Mouse (Mus musculus): ENCODE results near the gene Casp4. TPM values are rescaled to one million over a fixed set of nuclear protein-coding genes. Genes with fewer than 3 reads are reported as not detected.

Gene Casp4
- not detected in 2 replicates for polyA plus RNA-seq (2012; ENCODE audit: insufficient read depth, insufficient read length, low replicate concordance, missing spikeins)

GRCm38 (mm10) chr9:5308561-5308960 lies at the start of gene Casp4:
Casp4 (plus strand) TSS chr9:5308828.
- H3K4me1 ChIP-seq (ENCODE audit: control insufficient read depth, insufficient read depth, low read length), result no peaks in the 10 kb centered on the region
- no peak within 1 kb of the TSS for H3K27ac ChIP-seq (ENCODE audit: insufficient read depth, low read depth, low read length)
- WGBS, result 68% methylated on average over 5 of the region's 5 CpGs
- no peak within 1 kb of the TSS for H3K4me3 ChIP-seq (ENCODE audit: insufficient read depth, low read depth, low read length)
- no peak for TF ChIP-seq CTCF (IDR thresholded peaks at IDR 0.05; ENCODE audit: insufficient read depth, low read depth, low read length)
- TF ChIP-seq POLR2A (IDR thresholded peaks at IDR 0.05; ENCODE audit: insufficient read depth, low read depth, low read length), result no peak

DNA sequence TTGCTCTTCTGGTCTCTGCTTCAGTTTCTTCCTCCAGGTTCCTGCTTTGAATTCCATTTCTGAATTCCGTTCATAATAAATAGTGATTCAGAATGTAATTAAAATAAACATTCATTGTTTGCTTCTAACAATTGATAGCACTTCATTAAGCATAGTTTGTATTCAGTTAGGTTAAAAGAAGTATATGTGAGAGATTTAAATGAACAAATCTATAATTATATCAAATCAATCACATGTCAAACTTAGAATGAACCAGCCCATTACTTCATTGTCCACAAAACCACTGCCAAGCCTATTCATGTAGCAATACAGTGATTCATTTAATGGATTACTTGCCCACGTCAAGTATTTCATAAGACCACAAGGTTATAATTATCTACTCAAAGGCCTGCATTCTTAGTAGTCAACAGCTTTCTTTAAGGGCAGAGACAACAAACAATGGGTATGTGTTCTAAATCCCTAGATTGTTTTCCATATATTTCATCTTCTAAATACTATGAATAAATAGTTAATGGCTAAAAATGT lies 44.6 kb upstream of the Casp4 start:
- no peak for TF ChIP-seq CTCF (IDR thresholded peaks at IDR 0.05; ENCODE audit: insufficient read depth, low read depth, low read length)
- no peak for TF ChIP-seq POLR2A (IDR thresholded peaks at IDR 0.05; ENCODE audit: insufficient read depth, low read depth, low read length)
- WGBS, result 30% methylated on average over 2 of the region's 2 CpGs
- Histone ChIP-seq H3K27ac (ENCODE audit: insufficient read depth, low read depth, low read length) (no peak overlapping the region), H3K4me1 (ENCODE audit: control insufficient read depth, insufficient read depth, low read length) (no peaks in the 10 kb centered on the region), H3K4me3 (ENCODE audit: insufficient read depth, low read depth, low read length) (no peak overlapping the region)

DNA sequence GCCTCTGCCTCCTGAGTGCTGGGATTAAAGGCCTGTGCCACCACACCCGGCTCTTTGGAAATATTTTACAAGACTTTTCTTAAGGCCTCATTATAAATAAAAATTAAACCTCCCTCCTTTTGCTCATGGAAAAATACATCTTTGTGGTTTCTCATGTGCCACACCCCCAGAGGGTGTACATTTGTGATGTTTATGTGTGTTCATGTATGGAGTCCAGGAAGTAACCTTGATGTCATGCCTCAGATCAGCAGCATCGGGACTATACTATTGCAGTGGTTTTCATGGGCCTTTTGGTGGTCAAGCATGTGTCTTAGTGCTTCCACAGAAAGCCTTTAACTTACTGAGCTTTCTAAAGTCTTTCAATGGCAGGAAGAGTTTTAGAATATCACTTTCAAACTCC lies 38.4 kb upstream of the Casp4 start:
- no peak overlapping the region for H3K4me3 ChIP-seq (ENCODE audit: insufficient read depth, low read depth, low read length)
- TF ChIP-seq POLR2A (IDR thresholded peaks at IDR 0.05; ENCODE audit: insufficient read depth, low read depth, low read length) (no peak), CTCF (IDR thresholded peaks at IDR 0.05; ENCODE audit: insufficient read depth, low read depth, low read length) (no peak)
- no peaks in the 10 kb centered on the region for H3K4me1 ChIP-seq (ENCODE audit: control insufficient read depth, insufficient read depth, low read length)
- no peak overlapping the region for H3K27ac ChIP-seq (ENCODE audit: insufficient read depth, low read depth, low read length)
- WGBS, result 94% methylated on average over 2 of the region's 2 CpGs

GRCm38 (mm10) chr9:5270884-5271283 lies 37.7 kb upstream of the Casp4 start:
- H3K4me1 ChIP-seq (ENCODE audit: control insufficient read depth, insufficient read depth, low read length), result no peaks in the 10 kb centered on the region
- WGBS, result 25% methylated on average over 1 of the region's 1 CpGs
- TF ChIP-seq POLR2A (IDR thresholded peaks at IDR 0.05; ENCODE audit: insufficient read depth, low read depth, low read length) (no peak), CTCF (IDR thresholded peaks at IDR 0.05; ENCODE audit: insufficient read depth, low read depth, low read length) (no peak)

DNA sequence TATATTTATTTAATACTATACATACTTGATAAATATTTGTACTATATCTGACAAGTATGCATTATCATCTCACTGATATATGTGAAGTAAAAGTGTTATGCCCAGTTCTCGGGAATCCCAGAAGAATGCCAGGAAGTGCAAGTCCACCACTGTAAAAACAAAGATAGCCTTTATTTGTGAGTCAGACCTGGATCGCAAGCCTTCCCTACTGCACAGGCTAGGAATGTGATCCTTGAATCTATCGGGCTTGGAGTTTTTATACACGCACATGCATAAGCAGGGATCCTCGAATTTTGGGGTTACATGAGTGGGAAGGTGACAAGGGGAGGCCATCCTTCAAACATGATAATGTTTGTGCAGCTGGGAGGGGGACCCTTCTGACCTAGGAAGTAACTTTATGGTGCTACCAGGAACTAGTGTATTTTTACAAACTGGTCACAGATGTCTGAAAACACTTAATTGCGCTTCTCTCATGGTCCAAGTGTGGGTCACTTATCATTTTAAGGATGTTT lies 37.2 kb upstream of the Casp4 start:
- Histone ChIP-seq H3K27ac (ENCODE audit: insufficient read depth, low read depth, low read length) (no peak overlapping the region), H3K4me1 (ENCODE audit: control insufficient read depth, insufficient read depth, low read length) (no peaks in the 10 kb centered on the region), H3K4me3 (ENCODE audit: insufficient read depth, low read depth, low read length) (no peak overlapping the region)
- 75% methylated on average over 6 of the region's 6 CpGs for WGBS
- TF ChIP-seq POLR2A (IDR thresholded peaks at IDR 0.05; ENCODE audit: insufficient read depth, low read depth, low read length) (no peak), CTCF (IDR thresholded peaks at IDR 0.05; ENCODE audit: insufficient read depth, low read depth, low read length) (no peak)

More at GRCm38 (mm10) chr9:5270884-5271283, 37.7 kb upstream of the Casp4 start:
- H3K4me3 ChIP-seq (ENCODE audit: insufficient read depth, low read depth, low read length), result no peak overlapping the region
- H3K27ac ChIP-seq (ENCODE audit: insufficient read depth, low read depth, low read length), result no peak overlapping the region

GRCm38 (mm10) chr9:5286071-5286470 lies 22.6 kb upstream of the Casp4 start:
- no peak overlapping the region for H3K27ac ChIP-seq (ENCODE audit: insufficient read depth, low read depth, low read length)
- no peaks in the 10 kb centered on the region for H3K4me1 ChIP-seq (ENCODE audit: control insufficient read depth, insufficient read depth, low read length)
- 89% methylated on average over 2 of the region's 2 CpGs for WGBS
- TF ChIP-seq CTCF (IDR thresholded peaks at IDR 0.05; ENCODE audit: insufficient read depth, low read depth, low read length), result no peak
- TF ChIP-seq POLR2A (IDR thresholded peaks at IDR 0.05; ENCODE audit: insufficient read depth, low read depth, low read length), result no peak
- H3K4me3 ChIP-seq (ENCODE audit: insufficient read depth, low read depth, low read length), result no peak overlapping the region

DNA sequence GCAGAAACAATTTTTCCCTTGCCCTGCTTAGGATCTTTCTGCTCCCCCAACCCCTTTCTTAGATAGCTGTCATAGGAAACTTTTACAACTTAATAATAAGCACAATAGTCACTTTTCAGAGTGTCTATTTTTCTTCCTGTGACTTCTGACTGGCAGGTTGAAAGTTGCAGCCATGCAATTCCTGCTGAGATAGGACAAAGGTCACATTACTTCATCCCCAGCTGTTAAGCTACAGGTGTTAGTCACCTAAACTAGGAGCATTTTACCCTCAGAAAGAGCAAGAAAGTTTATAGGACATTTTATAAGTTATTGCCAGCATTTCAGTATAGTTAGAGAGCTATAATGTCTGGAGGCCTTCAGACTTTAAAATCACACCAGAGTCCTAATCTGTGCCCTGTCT lies 22.0 kb upstream of the Casp4 start:
- Histone ChIP-seq H3K4me1 (ENCODE audit: control insufficient read depth, insufficient read depth, low read length) (no peaks in the 10 kb centered on the region), H3K4me3 (ENCODE audit: insufficient read depth, low read depth, low read length) (no peak overlapping the region), H3K27ac (ENCODE audit: insufficient read depth, low read depth, low read length) (no peak overlapping the region)
- TF ChIP-seq POLR2A (IDR thresholded peaks at IDR 0.05; ENCODE audit: insufficient read depth, low read depth, low read length) (no peak), CTCF (IDR thresholded peaks at IDR 0.05; ENCODE audit: insufficient read depth, low read depth, low read length) (no peak)

DNA sequence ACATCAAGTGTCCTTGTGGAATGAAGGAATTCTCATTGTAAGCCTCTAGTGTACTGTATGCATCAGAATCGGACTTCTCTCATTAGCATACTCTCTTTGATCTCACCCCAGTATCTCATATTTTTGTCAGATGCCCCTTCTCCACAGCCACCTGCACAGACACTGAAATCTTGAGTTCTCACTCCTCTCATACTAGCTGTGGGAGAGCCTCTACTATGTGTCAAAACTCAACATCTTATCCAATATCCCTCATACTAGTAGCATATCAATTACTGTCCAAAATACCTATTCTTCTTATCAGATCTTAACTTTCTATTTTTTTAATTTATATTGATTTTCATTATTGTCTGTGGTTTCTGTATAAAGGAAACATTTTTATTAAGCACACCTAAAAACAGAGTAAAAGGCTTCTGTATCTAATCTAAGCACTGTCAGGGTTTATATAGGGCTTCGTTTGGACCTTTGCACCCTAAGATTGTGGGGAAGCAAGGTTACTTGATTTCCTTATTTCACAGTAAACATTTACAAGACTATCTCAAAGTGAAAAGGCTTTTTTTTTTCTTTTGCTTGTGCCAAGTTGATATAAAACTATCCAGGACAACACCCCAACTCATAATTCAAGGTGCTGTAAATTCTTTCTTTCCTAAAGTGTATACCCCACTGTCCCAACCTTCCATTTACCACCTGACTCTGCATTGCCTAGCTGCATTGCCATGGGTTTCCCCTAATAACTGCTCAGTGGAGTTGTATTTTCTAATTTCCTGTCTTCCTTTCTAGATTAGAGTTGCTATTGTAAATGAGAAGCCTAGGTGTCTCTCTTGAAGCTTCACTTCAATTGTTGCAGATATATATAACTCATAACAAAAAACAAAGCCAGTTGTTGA lies 12.0 kb upstream of the Casp4 start:
- Histone ChIP-seq H3K4me3 (ENCODE audit: insufficient read depth, low read depth, low read length) (no peak overlapping the region), H3K4me1 (ENCODE audit: control insufficient read depth, insufficient read depth, low read length) (peaks cover 2% of the 10 kb centered on the region; the same call in 1 of the 2 replicates), H3K27ac (ENCODE audit: insufficient read depth, low read depth, low read length) (no peak overlapping the region)
- TF ChIP-seq CTCF (IDR thresholded peaks at IDR 0.05; ENCODE audit: insufficient read depth, low read depth, low read length), result no peak
- no peak for TF ChIP-seq POLR2A (IDR thresholded peaks at IDR 0.05; ENCODE audit: insufficient read depth, low read depth, low read length)
- 89% methylated on average over 2 of the region's 2 CpGs for WGBS
